Mouse (Mus musculus): ENCODE data around the gene Slc25a39. TPM values are rescaled to one million over a fixed set of nuclear protein-coding genes. Genes with fewer than 3 reads are reported as not detected.

Gene Slc25a39
- total RNA-seq, 2 experiments from 2014 or later = 75.6 to 81.8 TPM

Small RNAs within 50 kb of the gene (microRNA-seq; reads per million reads assigned to microRNA genes)
- 0.57 to 0.68 reads per million in 2 experiments for gene Mir6930

Other genes starting within 250 kb of the Slc25a39 start
- gene Lsm12, start 222.7 kb downstream of the Slc25a39 start, total RNA-seq (2021) = 10 to 100 TPM; 65.9 to 72.8 TPM
- gene G6pc3, start 218.3 kb downstream of the Slc25a39 start, total RNA-seq (2021) = 10 to 100 TPM; 49.2 to 49.5 TPM
- 100 to 1,000 TPM; 171 to 197 TPM for gene Hdac5, start 177.8 kb downstream of the Slc25a39 start, total RNA-seq (2021)
- under 1 TPM; 0.76 to 0.79 TPM for gene BC030867, start 159.1 kb downstream of the Slc25a39 start, total RNA-seq (2021)
- under 1 TPM; 0.86 to 0.88 TPM for gene Asb16, start 139.2 kb downstream of the Slc25a39 start, total RNA-seq (2021)
- gene Tmub2, start 123.0 kb downstream of the Slc25a39 start, total RNA-seq (2021) = 10 to 100 TPM; 59.3 to 60.6 TPM
- 100 to 1,000 TPM; 152 to 160 TPM for gene Atxn7l3, start 111.3 kb downstream of the Slc25a39 start, total RNA-seq (2021)
- 100 to 1,000 TPM; 120 to 121 TPM for gene Ubtf, start 88.2 kb downstream of the Slc25a39 start, total RNA-seq (2021)
- under 1 TPM; 0.50 to 0.60 TPM for gene Slc4a1, start 41.7 kb downstream of the Slc25a39 start, total RNA-seq (2021)
- 100 to 1,000 TPM; 413 to 422 TPM for gene Rundc3a, start 14.5 kb downstream of the Slc25a39 start, total RNA-seq (2021)
- gene Grn, start 22.4 kb upstream of the Slc25a39 start, total RNA-seq (2021) = 10 to 100 TPM; 82.3 to 87.4 TPM
- 10 to 100 TPM; 86.0 to 97.5 TPM for gene Fam171a2, start 39.7 kb upstream of the Slc25a39 start, total RNA-seq (2021)
- gene Itga2b, start 62.2 kb upstream of the Slc25a39 start, total RNA-seq (2021) = 1 to 10 TPM; 2.3 to 2.7 TPM
- gene Gpatch8, start 148.4 kb upstream of the Slc25a39 start, total RNA-seq (2021) = 10 to 100 TPM; 51.4 to 54.4 TPM
- 1 to 10 TPM; 6.4 to 6.9 TPM for gene Gm11627, start 171.5 kb upstream of the Slc25a39 start, total RNA-seq (2021)
- gene Fzd2, start 196.4 kb upstream of the Slc25a39 start, total RNA-seq (2021) = 1 to 10 TPM; 8.5 to 9.4 TPM